Mouse (Mus musculus) spleen, adult 2 months (tissue): Measurements from ENCODE around the gene Phf10.
"Not testable (repeated sequence)": the region's sequence is repeated elsewhere in the genome, so short reads cannot be mapped to it uniquely, and the experiment has no call there.

Experiments
- CTCF ChIP-seq: fragments of 200-500 bp; IDR thresholded peaks from 2 replicates; pipeline ENCODE4 v1.5.1; 2011; ENCODE audit warnings: mild to moderate bottlenecking, inconsistent platforms; ENCODE audit not compliant: insufficient read depth, insufficient read length, insufficient replicate concordance; ENCODE audit errors: extremely low read depth
- POLR2A ChIP-seq: fragments of 200-500 bp; IDR thresholded peaks from 2 replicates; pipeline ENCODE4 v1.6.1; 2011; ENCODE audit warnings: low read depth, low read length, inconsistent platforms

- not testable (repeated sequence) for TF ChIP-seq POLR2A, CTCF
Measured at GRCm38 (mm10) chr17:14993139-14993832, 32.2 kb upstream of the Phf10 start.
